Mouse (Mus musculus): Measurements from ENCODE around the gene Adamts2. TPM values are rescaled to one million over a fixed set of nuclear protein-coding genes. Genes with fewer than 3 reads are reported as not detected.

Adamts2 gene
- polyA plus RNA-seq, 1 experiment, result 0.73 TPM

GRCm38 (mm10) chr11:50587026-50587425 lies 14.9 kb upstream of the Adamts2 start:
- Histone ChIP-seq H3K4me1 (ENCODE audit: control insufficient read depth, insufficient read depth, low read length) (no peaks in the 10 kb centered on the region), H3K9ac (ENCODE audit: low read depth, poor library complexity, severe bottlenecking) (no peak overlapping the region), H3K9me3 (replicated peaks; ENCODE audit: control insufficient read depth, insufficient read depth, low read length, poor library complexity, severe bottlenecking) (no peaks in the 10 kb centered on the region), H3K27me3 (ENCODE audit: control insufficient read depth, insufficient read depth, low read length, poor library complexity, severe bottlenecking) (no peaks in the 10 kb centered on the region), H3K27ac (ENCODE audit: insufficient read depth, low read length) (no peak overlapping the region), H3K36me3 (ENCODE audit: control insufficient read depth, insufficient read depth, low read length, poor library complexity, severe bottlenecking) (no peaks in the 10 kb centered on the region), H3K4me3 (ENCODE audit: low read depth, low read length) (no peak overlapping the region)
- TF ChIP-seq EP300 (IDR thresholded peaks at IDR 0.05; ENCODE audit: insufficient read depth, low read depth, low read length) (no peak), CTCF (IDR thresholded peaks at IDR 0.05; ENCODE audit: low read depth, low read length) (peak; percentile 58)

- no peaks in the 10 kb centered on the region for H3K27me3 ChIP-seq (ENCODE audit: control insufficient read depth, insufficient read depth, low read length, poor library complexity, severe bottlenecking)
- H3K4me1 ChIP-seq (ENCODE audit: control insufficient read depth, insufficient read depth, low read length), result no peaks in the 10 kb centered on the region
- H3K4me3 ChIP-seq (ENCODE audit: low read depth, low read length), result no peak overlapping the region
- no peaks in the 10 kb centered on the region for H3K36me3 ChIP-seq (ENCODE audit: control insufficient read depth, insufficient read depth, low read length, poor library complexity, severe bottlenecking)
- no peaks in the 10 kb centered on the region for H3K9me3 ChIP-seq (replicated peaks; ENCODE audit: control insufficient read depth, insufficient read depth, low read length, poor library complexity, severe bottlenecking)
- TF ChIP-seq CTCF (IDR thresholded peaks at IDR 0.05; ENCODE audit: low read depth, low read length) (peak; percentile 49), EP300 (IDR thresholded peaks at IDR 0.05; ENCODE audit: insufficient read depth, low read depth, low read length) (no peak)
- no peak overlapping the region for H3K27ac ChIP-seq (ENCODE audit: insufficient read depth, low read length)
- no peak overlapping the region for H3K9ac ChIP-seq (ENCODE audit: low read depth, poor library complexity, severe bottlenecking)
Measured at GRCm38 (mm10) chr11:50587787-50588186, 14.1 kb upstream of the Adamts2 start.

GRCm38 (mm10) chr11:50589060-50589459 lies 12.8 kb upstream of the Adamts2 start:
- no peak overlapping the region for H3K4me3 ChIP-seq (ENCODE audit: low read depth, low read length)
- no peaks in the 10 kb centered on the region for H3K9me3 ChIP-seq (replicated peaks; ENCODE audit: control insufficient read depth, insufficient read depth, low read length, poor library complexity, severe bottlenecking)
- no peak overlapping the region for H3K9ac ChIP-seq (ENCODE audit: low read depth, poor library complexity, severe bottlenecking)
- no peaks in the 10 kb centered on the region; the same call in 1 of the 2 replicates for H3K27me3 ChIP-seq (ENCODE audit: control insufficient read depth, insufficient read depth, low read length, poor library complexity, severe bottlenecking)
- no peak overlapping the region for H3K27ac ChIP-seq (ENCODE audit: insufficient read depth, low read length)
- no peaks in the 10 kb centered on the region for H3K4me1 ChIP-seq (ENCODE audit: control insufficient read depth, insufficient read depth, low read length)
- H3K36me3 ChIP-seq (ENCODE audit: control insufficient read depth, insufficient read depth, low read length, poor library complexity, severe bottlenecking), result no peaks in the 10 kb centered on the region
- peak; percentile 68 for TF ChIP-seq CTCF (IDR thresholded peaks at IDR 0.05; ENCODE audit: low read depth, low read length)
- TF ChIP-seq POLR2A (IDR thresholded peaks at IDR 0.05; ENCODE audit: insufficient read depth, low read length), result no peak
- no peak for TF ChIP-seq EP300 (IDR thresholded peaks at IDR 0.05; ENCODE audit: insufficient read depth, low read depth, low read length)

GRCm38 (mm10) chr11:50591053-50591452 lies 10.8 kb upstream of the Adamts2 start:
- Histone ChIP-seq H3K27ac (ENCODE audit: insufficient read depth, low read length) (no peak overlapping the region), H3K9me3 (replicated peaks; ENCODE audit: control insufficient read depth, insufficient read depth, low read length, poor library complexity, severe bottlenecking) (no peaks in the 10 kb centered on the region), H3K9ac (ENCODE audit: low read depth, poor library complexity, severe bottlenecking) (no peak overlapping the region), H3K4me3 (ENCODE audit: low read depth, low read length) (no peak overlapping the region), H3K27me3 (ENCODE audit: control insufficient read depth, insufficient read depth, low read length, poor library complexity, severe bottlenecking) (no peaks in the 10 kb centered on the region; the same call in 1 of the 2 replicates), H3K4me1 (ENCODE audit: control insufficient read depth, insufficient read depth, low read length) (no peaks in the 10 kb centered on the region), H3K36me3 (ENCODE audit: control insufficient read depth, insufficient read depth, low read length, poor library complexity, severe bottlenecking) (no peaks in the 10 kb centered on the region)
- no peak for TF ChIP-seq CTCF (IDR thresholded peaks at IDR 0.05; ENCODE audit: low read depth, low read length)
- no peak for TF ChIP-seq POLR2A (IDR thresholded peaks at IDR 0.05; ENCODE audit: insufficient read depth, low read length)
- TF ChIP-seq EP300 (IDR thresholded peaks at IDR 0.05; ENCODE audit: insufficient read depth, low read depth, low read length), result no peak

- Histone ChIP-seq H3K36me3 (ENCODE audit: control insufficient read depth, insufficient read depth, low read length, poor library complexity, severe bottlenecking) (no peaks in the 10 kb centered on the region), H3K4me1 (ENCODE audit: control insufficient read depth, insufficient read depth, low read length) (no peaks in the 10 kb centered on the region), H3K4me3 (ENCODE audit: low read depth, low read length) (no peak overlapping the region), H3K27me3 (ENCODE audit: control insufficient read depth, insufficient read depth, low read length, poor library complexity, severe bottlenecking) (peaks cover 2% of the 10 kb centered on the region; the same call in 1 of the 2 replicates), H3K9me3 (replicated peaks; ENCODE audit: control insufficient read depth, insufficient read depth, low read length, poor library complexity, severe bottlenecking) (no peaks in the 10 kb centered on the region), H3K9ac (ENCODE audit: low read depth, poor library complexity, severe bottlenecking) (no peak overlapping the region), H3K27ac (ENCODE audit: insufficient read depth, low read length) (no peak overlapping the region)
- TF ChIP-seq CTCF (IDR thresholded peaks at IDR 0.05; ENCODE audit: low read depth, low read length) (no peak), EP300 (IDR thresholded peaks at IDR 0.05; ENCODE audit: insufficient read depth, low read depth, low read length) (no peak), POLR2A (IDR thresholded peaks at IDR 0.05; ENCODE audit: insufficient read depth, low read length) (no peak)
Measured at GRCm38 (mm10) chr11:50592892-50593553, 8.9 kb upstream of the Adamts2 start.

GRCm38 (mm10) chr11:50596571-50596970 lies 5.3 kb upstream of the Adamts2 start:
- TF ChIP-seq EP300 (IDR thresholded peaks at IDR 0.05; ENCODE audit: insufficient read depth, low read depth, low read length) (no peak), CTCF (IDR thresholded peaks at IDR 0.05; ENCODE audit: low read depth, low read length) (no peak), POLR2A (IDR thresholded peaks at IDR 0.05; ENCODE audit: insufficient read depth, low read length) (no peak)

More at GRCm38 (mm10) chr11:50596571-50596970, 5.3 kb upstream of the Adamts2 start:
- no peaks in the 10 kb centered on the region for H3K9me3 ChIP-seq (replicated peaks; ENCODE audit: control insufficient read depth, insufficient read depth, low read length, poor library complexity, severe bottlenecking)
- no peaks in the 10 kb centered on the region for H3K4me1 ChIP-seq (ENCODE audit: control insufficient read depth, insufficient read depth, low read length)
- peaks cover 4% of the 10 kb centered on the region; the same call in 1 of the 2 replicates for H3K27me3 ChIP-seq (ENCODE audit: control insufficient read depth, insufficient read depth, low read length, poor library complexity, severe bottlenecking)
- no peak overlapping the region for H3K4me3 ChIP-seq (ENCODE audit: low read depth, low read length)
- no peaks in the 10 kb centered on the region for H3K36me3 ChIP-seq (ENCODE audit: control insufficient read depth, insufficient read depth, low read length, poor library complexity, severe bottlenecking)
- no peak overlapping the region for H3K9ac ChIP-seq (ENCODE audit: low read depth, poor library complexity, severe bottlenecking)
- H3K27ac ChIP-seq (ENCODE audit: insufficient read depth, low read length), result no peak overlapping the region
